Mouse (Mus musculus) mammary gland, adult 2 months (tissue): Measurements from ENCODE around the gene Gm11992. TPM values are rescaled to one million over a fixed set of nuclear protein-coding genes. Genes with fewer than 3 reads are reported as not detected.

ENCODE experiments used
- polyA plus RNA-seq: library from polyadenylated mRNA; depleted of rRNA; stranded (reverse); fragments of >200 nt; gene quantifications from 2 replicates; pipeline ENCODE4 v1.2.3, GENCODE M21; 2012; ENCODE audit warnings: low replicate concordance; rRNA removed

Gm11992 gene
- 0.78 and 1.0 TPM in 2 replicates for polyA plus RNA-seq

DNA sequence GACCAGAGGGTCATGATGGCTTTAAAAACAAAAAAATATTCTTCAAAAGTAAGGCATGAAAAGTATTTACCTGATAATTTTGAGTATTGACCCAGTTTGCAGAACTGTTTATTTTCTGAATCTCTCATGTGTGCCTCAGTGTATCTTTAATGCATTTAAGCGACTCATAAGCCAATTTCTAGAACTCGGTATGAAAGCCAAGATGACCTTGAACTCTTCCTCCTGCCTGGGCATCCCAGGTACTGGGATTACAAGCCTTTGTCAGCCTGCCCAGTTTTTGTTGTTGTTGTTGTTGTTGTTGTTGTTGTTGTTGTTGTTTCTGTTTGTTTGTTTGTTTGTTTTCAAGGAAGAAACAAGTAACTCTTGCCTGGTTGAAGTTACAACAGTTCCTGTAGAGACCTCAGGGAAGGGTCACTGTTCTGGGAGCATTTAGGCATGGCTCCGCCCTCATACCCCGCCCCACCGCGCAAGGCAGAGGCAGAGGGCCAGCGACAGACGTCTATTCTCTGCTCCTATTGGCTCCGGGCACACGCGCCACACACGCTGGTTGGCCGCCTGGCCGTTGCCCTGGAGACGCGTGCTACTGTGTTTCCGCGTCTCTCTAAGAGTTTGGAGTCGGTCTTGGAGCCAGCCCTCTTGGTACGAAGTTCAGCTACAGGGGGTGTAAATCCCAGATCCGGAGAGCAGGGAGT is at the start of gene Gm11992:
TSS of gene Gm11992 (plus strand) at position 584 of the 692 bp plus-strand sequence.

DNA sequence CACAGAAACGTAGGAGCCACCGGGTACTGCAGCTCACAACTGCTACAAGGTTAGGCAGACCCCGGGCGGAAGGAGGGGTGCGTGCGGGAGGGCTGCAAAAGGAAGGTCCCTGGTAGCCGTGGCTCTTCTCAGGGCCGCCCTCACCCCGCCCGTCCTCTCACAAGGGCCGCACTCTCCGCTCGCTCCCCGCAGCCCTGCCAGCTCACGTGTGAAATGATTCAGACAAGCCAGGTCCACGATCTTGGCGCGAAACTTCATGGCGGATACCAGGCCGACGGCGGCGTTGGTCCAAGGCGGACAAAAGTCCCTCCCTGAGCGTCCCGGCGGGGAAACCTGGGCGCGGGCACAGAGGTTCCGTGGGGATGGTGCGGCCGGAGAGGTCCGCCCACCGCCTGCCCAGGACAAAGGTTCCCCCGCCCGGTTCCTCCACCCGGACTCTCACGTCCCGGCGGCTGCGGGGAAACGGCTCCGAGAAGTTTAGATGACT is 37.5 kb upstream of the Gm11992 start, which contains the start of gene Hus1:
TSS of gene Hus1 (minus strand) at position 339 of the 487 bp plus-strand sequence.

DNA sequence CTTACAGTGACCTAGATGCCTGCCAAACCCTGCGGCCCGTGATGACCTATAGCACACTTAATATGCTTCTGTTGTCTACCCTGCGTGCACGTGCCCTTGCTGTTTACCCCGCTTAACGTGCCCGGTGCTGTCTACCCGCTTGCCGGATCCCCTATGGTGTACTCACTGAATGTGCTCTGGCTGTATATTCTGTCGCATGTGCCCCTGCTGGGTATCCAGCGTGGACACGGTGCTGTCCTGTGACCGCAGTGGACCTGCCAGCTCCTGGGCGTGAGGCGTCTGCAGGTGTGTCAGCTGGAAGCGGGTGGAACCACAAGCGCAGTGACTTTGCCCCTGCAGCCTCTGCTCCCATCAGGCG is 288 bp downstream of the Gm11992 start, which contains the start of gene Sun3:
TSS of gene Sun3 (minus strand) at position 289 of the 358 bp plus-strand sequence.

GRCm38 (mm10) chr11:9118050-9118420 is 69.6 kb downstream of the Gm11992 start, which contains the start of gene Upp1:
Gene Upp1, plus strand, starts transcription at chr11:9118103.

Other genes with a start within 250 kb of the Gm11992 start
- gene Pkd1l1, start 75.3 kb upstream of the Gm11992 start, polyA plus RNA-seq = 0.18 and 0.27 TPM in 2 replicates
- gene Hus1, start 37.4 kb upstream of the Gm11992 start, polyA plus RNA-seq = 4.7 and 9.2 TPM in 2 replicates
- not detected in 2 replicates for gene Sun3, start 397 bp downstream of the Gm11992 start, polyA plus RNA-seq
- 8.1 and 16.0 TPM in 2 replicates for gene Upp1, start 69.5 kb downstream of the Gm11992 start, polyA plus RNA-seq
- 0.01 TPM in 1 of 2 replicates, not detected in the other for gene Abca13, start 143.3 kb downstream of the Gm11992 start, polyA plus RNA-seq